Mouse (Mus musculus) testis, adult 2 months (tissue): ENCODE measurements around the gene Samd4. TPM values are rescaled to one million over a fixed set of nuclear protein-coding genes. Genes with fewer than 3 reads are reported as not detected.

Experiments used
- H3K27ac ChIP-seq: fragments of 200-500 bp; 2 replicates; pipeline ENCODE4 v1.5.1; 2012; ENCODE audit warnings: low read depth, low read length; ENCODE audit not compliant: control insufficient read depth, insufficient read depth
- H3K27me3 ChIP-seq: fragments of 200-500 bp; 2 replicates; pipeline ENCODE4 v1.6.1; 2012; ENCODE audit warnings: mild to moderate bottlenecking, low read length, moderate library complexity; ENCODE audit not compliant: control insufficient read depth, insufficient read depth
- H3K36me3 ChIP-seq: fragments of 200-500 bp; 2 replicates; pipeline ENCODE4 v1.6.1; 2012; ENCODE audit warnings: mild to moderate bottlenecking, low read length; ENCODE audit not compliant: control insufficient read depth, insufficient read depth
- H3K4me1 ChIP-seq: fragments of 200-500 bp; 2 replicates; pipeline ENCODE4 v1.6.1; 2012; ENCODE audit warnings: low read length; ENCODE audit not compliant: control insufficient read depth, insufficient read depth
- H3K4me3 ChIP-seq: fragments of 200-500 bp; 2 replicates; pipeline ENCODE4 v1.5.1; 2012; ENCODE audit warnings: low read depth, mild to moderate bottlenecking, low read length, moderate library complexity, mixed read lengths; ENCODE audit not compliant: control insufficient read depth
- CTCF ChIP-seq: fragments of 200-500 bp; IDR thresholded peaks from 2 replicates; pipeline ENCODE4 v1.5.1; 2012; ENCODE audit warnings: low read depth, mild to moderate bottlenecking, inconsistent platforms, low read length, moderate library complexity; ENCODE audit not compliant: control insufficient read depth, insufficient read depth, insufficient replicate concordance
- POLR2A ChIP-seq: fragments of 200-500 bp; IDR thresholded peaks from 2 replicates; pipeline ENCODE4 v1.6.1; 2012; ENCODE audit warnings: low read depth, mild to moderate bottlenecking, inconsistent platforms, low read length, moderate library complexity; ENCODE audit not compliant: control insufficient read depth
- polyA plus RNA-seq: library from polyadenylated mRNA; depleted of rRNA; stranded (reverse); fragments of >200 nt; gene quantifications from 2 replicates; pipeline ENCODE4 v1.2.3, GENCODE M21; 2012

Gene Samd4
- polyA plus RNA-seq, 1 experiment = 693 TPM

DNA sequence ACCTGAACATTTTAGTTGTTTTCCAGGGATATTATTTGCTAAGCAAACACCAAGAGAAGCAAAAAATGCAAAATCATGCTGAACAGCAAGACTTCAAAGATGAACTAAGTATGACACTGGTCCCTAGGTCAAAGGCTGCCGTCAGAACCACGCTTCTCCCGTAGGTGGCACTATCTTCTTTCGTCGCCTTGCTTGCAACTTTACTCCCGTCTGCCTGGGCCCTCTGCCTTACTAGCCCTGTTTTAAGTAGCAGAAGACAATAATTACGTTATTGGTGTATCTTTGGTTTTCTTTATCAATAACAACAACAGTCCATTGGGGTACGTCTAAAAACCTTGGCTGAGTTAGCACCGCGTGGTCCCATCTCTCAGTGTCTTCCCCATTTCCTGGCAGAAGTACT is 1.7 kb upstream of the Samd4 start:
- Histone ChIP-seq H3K27me3 (peaks cover 3% of the 10 kb centered on the region), H3K36me3 (no peaks in the 10 kb centered on the region), H3K27ac (no peak overlapping the region), H3K4me1 (peaks cover 24% of the 10 kb centered on the region), H3K4me3 (no peak overlapping the region)
- peak; percentile 69; the same call in 1 of the 2 replicates for TF ChIP-seq CTCF
- TF ChIP-seq POLR2A = no peak

DNA sequence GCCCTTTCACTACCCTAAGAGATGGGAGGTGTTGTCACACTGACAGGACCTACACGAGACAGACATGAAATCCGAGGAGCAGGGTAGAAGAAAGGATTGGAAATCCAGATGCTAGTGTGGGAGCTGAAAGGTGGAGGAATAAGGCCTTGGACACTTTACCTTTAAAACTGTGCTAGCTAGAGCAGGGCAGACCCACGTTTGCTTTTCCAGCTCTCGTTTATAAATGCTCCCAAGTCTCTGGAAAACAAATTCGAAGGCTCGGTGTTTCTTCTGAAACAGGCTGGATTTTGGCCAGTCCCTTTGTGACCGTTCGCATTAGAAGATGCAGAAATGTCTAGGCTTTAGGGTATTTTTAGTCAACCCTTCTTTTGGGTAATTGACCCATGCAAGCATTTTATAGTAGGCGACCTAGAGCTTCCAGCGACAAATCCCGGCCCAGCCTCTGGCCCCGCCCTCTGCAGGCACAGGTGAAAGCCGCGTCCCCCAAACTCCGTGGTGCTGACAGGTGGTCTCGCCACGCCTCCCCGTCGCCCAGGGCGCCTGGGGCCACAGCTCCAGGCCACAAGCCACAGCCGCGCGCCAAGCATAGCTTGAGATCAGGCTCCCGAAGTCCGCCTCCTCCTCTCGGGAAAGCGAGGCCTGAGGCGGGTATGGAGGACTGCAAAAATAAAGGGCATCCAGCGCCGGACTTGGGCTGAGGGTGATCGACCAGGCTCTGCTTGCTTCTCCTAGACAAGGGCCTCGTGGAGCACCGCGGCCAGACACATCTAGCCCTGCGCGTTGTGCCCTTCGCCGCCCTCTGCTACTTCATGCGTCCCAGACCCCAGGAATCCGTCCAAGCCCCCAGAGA is 848 bp upstream of the Samd4 start:
- peaks cover 3% of the 10 kb centered on the region for H3K27me3 ChIP-seq
- no peak overlapping the region for H3K27ac ChIP-seq
- TF ChIP-seq POLR2A (no peak), CTCF (no peak)
- no peaks in the 10 kb centered on the region for H3K36me3 ChIP-seq
- peak overlapping the region; percentile 58 for H3K4me3 ChIP-seq
- peaks cover 24% of the 10 kb centered on the region for H3K4me1 ChIP-seq

DNA sequence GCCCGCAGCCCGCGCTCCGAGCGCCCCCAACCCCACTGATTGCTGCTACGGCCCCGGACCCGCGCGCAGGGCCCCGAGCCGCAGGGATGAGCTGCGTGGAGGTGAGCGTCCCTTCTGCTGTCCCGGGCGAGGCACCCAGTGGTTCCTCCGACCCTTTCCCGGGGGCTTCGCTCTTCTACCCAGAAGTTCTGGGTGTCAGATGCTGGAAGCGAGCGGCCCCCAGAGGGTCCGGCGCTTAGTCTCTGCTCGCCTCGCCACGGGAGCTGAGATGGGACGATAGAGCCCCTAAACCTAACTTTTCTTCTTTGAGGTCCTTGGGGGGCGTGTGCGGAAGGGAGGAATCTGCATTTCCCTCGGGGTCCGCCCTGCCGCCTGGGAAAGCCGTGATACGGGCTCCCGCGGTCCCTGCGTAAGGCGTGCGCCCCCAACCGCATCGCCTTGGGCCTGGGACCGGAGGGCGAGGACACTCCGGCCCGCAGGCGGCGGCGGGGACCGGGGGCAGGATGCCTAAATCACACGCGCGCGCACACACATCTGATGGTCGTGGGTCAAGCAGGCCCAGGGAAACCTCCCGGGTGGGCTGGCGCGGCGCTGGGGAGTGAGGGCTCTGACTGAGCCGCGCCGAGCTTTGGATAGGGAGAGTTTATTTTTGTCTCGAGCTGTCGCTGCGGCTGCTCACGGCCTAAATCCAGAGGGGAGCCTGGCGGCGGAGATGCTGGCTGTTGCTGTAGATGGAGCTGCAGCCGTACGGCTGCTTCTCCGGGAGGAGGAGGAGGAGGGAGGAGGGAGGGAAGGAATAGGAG is 615 bp downstream of the Samd4 start:
- Histone ChIP-seq H3K4me1 (peaks cover 24% of the 10 kb centered on the region), H3K36me3 (no peaks in the 10 kb centered on the region), H3K27ac (no peak overlapping the region), H3K27me3 (peaks cover 3% of the 10 kb centered on the region), H3K4me3 (peak overlapping the region; percentile 4)
- TF ChIP-seq CTCF (no peak), POLR2A (no peak)

DNA sequence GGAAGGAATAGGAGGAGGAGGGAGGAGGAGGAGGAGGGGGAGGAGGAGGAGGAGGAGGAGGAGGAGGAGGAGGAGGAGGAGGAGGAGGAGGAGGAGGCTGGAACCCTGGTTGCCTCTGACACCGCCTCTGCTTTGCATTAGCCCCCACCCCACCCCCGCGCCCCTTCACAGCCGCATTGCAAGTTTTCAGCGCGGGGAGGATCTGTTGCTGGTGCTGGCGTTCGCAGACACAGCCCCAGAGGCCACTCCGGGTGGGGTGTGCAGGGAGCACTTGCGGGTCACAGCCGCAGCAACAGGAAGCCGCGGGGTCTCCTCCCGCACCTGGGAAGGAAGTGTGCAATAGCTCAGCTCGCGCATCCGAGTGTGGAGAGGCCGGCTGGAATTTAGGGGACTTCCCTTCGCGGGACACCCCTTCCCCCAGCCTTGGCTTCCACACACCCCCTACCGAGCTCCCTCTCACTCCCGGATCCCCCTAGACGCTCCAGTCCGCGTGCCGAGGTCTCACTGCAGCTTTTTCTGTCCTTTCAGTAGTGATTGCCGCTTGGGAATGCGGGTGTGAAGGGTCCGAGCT is 1.3 kb downstream of the Samd4 start:
- no peak for TF ChIP-seq CTCF
- no peak overlapping the region for H3K27ac ChIP-seq
- H3K4me1 ChIP-seq = peaks cover 24% of the 10 kb centered on the region
- peaks cover 3% of the 10 kb centered on the region for H3K27me3 ChIP-seq
- H3K36me3 ChIP-seq = no peaks in the 10 kb centered on the region
- peak overlapping the region; percentile 71 for H3K4me3 ChIP-seq

DNA sequence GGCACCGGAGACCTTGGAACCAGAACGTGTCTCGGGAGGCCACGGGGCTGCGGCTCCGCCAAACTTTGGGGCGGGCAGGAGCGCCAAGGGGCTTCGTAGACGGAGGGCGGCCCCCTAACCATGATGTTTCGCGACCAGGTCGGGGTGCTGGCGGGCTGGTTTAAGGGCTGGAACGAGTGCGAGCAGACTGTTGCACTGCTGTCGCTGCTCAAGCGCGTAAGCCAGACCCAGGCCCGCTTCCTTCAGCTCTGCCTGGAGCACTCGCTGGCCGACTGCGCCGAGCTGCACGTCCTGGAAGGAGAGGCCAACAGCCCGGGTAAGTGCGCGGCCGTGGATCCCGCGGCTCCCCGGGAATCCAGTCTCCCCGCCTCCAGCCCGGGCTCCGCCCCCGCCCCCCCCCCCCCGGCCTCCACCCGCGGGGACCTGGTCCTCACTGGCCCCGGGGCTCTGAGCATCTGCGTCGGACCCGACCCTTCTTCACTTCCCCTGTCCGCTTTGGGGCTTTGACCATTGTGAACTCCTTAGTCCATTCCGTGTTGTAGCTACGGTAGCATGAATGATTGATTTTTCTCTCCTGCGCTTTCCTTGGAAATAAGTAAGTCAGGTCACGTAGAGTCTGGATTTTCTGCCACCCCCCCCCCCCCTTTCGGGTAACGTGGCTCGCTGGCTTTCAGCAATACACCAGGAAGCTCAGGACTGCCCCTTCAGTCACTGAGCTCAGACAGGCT is 2.2 kb downstream of the Samd4 start:
- Histone ChIP-seq H3K4me1 (peaks cover 24% of the 10 kb centered on the region), H3K36me3 (no peaks in the 10 kb centered on the region), H3K27ac (no peak overlapping the region), H3K27me3 (peaks cover 3% of the 10 kb centered on the region), H3K4me3 (peak overlapping the region; percentile 64)
- TF ChIP-seq CTCF (no peak), POLR2A (no peak)

DNA sequence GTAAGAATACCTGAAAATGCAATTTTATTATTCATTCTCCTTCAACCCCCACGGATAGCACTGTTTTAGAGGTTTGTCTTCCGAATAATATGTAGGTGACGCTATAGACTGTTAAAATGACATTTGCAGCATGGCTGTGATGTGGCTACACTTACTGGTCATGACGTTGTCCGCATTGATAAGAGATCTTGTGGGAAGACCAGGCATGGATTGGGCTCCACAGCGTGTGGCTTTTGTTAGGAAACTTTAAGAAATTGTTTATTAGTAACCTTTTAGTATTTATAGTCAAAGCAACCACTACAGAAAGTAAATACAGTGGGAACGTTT is 2.7 kb downstream of the Samd4 start:
- peaks cover 24% of the 10 kb centered on the region for H3K4me1 ChIP-seq
- TF ChIP-seq POLR2A = no peak
- no peaks in the 10 kb centered on the region for H3K36me3 ChIP-seq
- H3K4me3 ChIP-seq = no peak overlapping the region
- no peak overlapping the region for H3K27ac ChIP-seq
- peaks cover 3% of the 10 kb centered on the region for H3K27me3 ChIP-seq

DNA sequence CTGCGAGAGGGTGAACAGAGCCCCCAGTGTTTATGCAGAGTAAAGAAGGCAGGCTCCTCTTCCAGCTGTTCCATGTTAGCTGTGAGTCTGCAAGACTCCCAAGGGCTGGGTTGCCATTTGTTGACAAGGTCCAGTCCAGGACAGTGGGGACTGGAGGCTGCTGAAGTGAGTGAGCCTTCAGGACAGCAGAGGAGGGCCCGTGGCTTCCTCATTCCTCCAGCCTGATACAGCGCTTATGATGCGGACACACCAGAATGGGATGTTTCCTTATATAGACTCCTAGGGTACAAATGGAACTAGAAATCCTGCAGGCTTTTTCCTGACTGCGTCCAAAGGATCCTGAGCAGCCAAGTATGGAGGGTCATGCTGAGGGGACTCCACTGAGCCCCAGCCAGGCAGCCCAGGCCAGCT is 3.2 kb downstream of the Samd4 start:
- H3K36me3 ChIP-seq = no peaks in the 10 kb centered on the region
- H3K4me1 ChIP-seq = peaks cover 24% of the 10 kb centered on the region
- peaks cover 3% of the 10 kb centered on the region for H3K27me3 ChIP-seq
- no peak overlapping the region; the same call in 1 of the 2 replicates for H3K27ac ChIP-seq
- TF ChIP-seq CTCF = no peak
- no peak for TF ChIP-seq POLR2A
- no peak overlapping the region for H3K4me3 ChIP-seq
